Comparison of ENCODE assay signal across 8 mouse cellular contexts in the genomic region with DNA sequence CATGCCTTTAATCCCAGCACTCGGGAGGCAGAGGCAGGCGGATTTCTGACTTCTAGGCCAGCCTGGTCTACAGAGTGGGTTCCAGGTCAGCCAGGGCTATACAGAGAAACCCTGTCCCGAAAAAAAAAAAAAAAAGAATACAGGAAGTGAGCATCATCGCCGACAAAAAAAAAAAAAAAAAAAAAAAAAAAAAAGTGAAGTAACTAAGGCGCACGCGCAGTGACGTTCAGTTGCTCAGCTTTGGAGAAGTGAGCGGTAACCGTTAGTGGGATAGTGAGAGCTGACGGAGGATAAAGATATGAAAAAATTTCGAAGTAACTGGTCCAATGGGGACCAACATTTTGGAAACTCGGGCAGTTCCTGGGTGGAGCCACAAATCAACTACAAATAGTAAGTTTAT. TPM values are rescaled to one million over a fixed set of nuclear protein-coding genes. Genes with fewer than 3 reads are reported as not detected.
A peak's percentile ranks its signal among the peaks of the same experiment; 100 is the strongest.
DNase-seq lines count a peak whose midpoint lies in the region; ATAC-seq and TF ChIP-seq lines count a peak whose summit lies in the region.

Nxt2 (plus strand) TSS at position 229 of the 400 bp plus-strand sequence.

- H3K4me1 ChIP-seq in kidney, postnatal 0 days (replicated peaks; ENCODE audit: insufficient read depth, low read length): no peaks in the 10 kb centered on the region
- H3K4me1 ChIP-seq in hindbrain, embryonic 13.5 days (replicated peaks): no peaks in the 10 kb centered on the region
- H3K4me1 ChIP-seq in liver, embryonic 16.5 days (ENCODE audit: control insufficient read depth, low read depth, low read length): no peaks in the 10 kb centered on the region

- no peak within 1 kb of the TSS for H3K27ac ChIP-seq in kidney, postnatal 0 days
- no peak within 1 kb of the TSS for H3K27ac ChIP-seq in hindbrain, embryonic 13.5 days
- H3K27ac ChIP-seq in liver, embryonic 16.5 days (ENCODE audit: low read length): 0 out of 2 replicates have a peak within 1 kb of the TSS, but pooled peaks have one; percentile 41

- no peak within 1 kb of the TSS for H3K9ac ChIP-seq in kidney, postnatal 0 days (ENCODE audit: low read depth, low read length)
- H3K9ac ChIP-seq in hindbrain, embryonic 13.5 days: no peak within 1 kb of the TSS
- peak within 1 kb of the TSS; percentile 38 for H3K9ac ChIP-seq in liver, embryonic 16.5 days (ENCODE audit: low read depth, low read length)

- peak within 1 kb of the TSS; percentile 51; the same call in 1 of the 2 replicates for H3K4me3 ChIP-seq in kidney, postnatal 0 days (replicated peaks; ENCODE audit: low read depth, low read length)
- H3K4me3 ChIP-seq in hindbrain, embryonic 13.5 days: peak within 1 kb of the TSS; percentile 46
- H3K4me3 ChIP-seq in liver, embryonic 16.5 days (ENCODE audit: low read depth, low read length): peak within 1 kb of the TSS; percentile 69

- no peak for ATAC-seq in kidney, postnatal 0 days (replicated peaks; ENCODE audit: low FRiP score, low read depth)
- no peak for ATAC-seq in hindbrain, embryonic 13.5 days (ENCODE audit: low FRiP score)
- no peak for ATAC-seq in liver, embryonic 16.5 days (ENCODE audit: low read depth)

- no peaks in the 10 kb centered on the region for H3K27me3 ChIP-seq in kidney, postnatal 0 days (ENCODE audit: insufficient read depth, low read length)
- no peaks in the 10 kb centered on the region for H3K27me3 ChIP-seq in hindbrain, embryonic 13.5 days
- H3K27me3 ChIP-seq in liver, embryonic 16.5 days (ENCODE audit: control insufficient read depth, insufficient read depth, low read depth, low read length): no peaks in the 10 kb centered on the region

- 89% methylated on average over 14 of the region's 14 CpGs for WGBS in kidney, postnatal 0 days
- 88% methylated on average over 11 of the region's 14 CpGs for WGBS in hindbrain, embryonic 13.5 days
- WGBS in liver, embryonic 16.5 days (ENCODE audit: insufficient replicate concordance): 76% methylated on average over 14 of the region's 14 CpGs

- no peak for TF ChIP-seq CTCF in kidney, postnatal 0 days (IDR thresholded peaks at IDR 0.05; ENCODE audit: low read depth)

- H3K4me2 ChIP-seq in kidney, postnatal 0 days (ENCODE audit: low read length): peak within 1 kb of the TSS; percentile 49
- H3K4me2 ChIP-seq in hindbrain, embryonic 13.5 days: peak within 1 kb of the TSS; percentile 52
- peak within 1 kb of the TSS; percentile 68 for H3K4me2 ChIP-seq in liver, embryonic 16.5 days (ENCODE audit: low read depth, low read length)

- no peaks in the 10 kb centered on the region for H3K36me3 ChIP-seq in kidney, postnatal 0 days (ENCODE audit: insufficient read depth, low read length)
- no peaks in the 10 kb centered on the region for H3K36me3 ChIP-seq in hindbrain, embryonic 13.5 days
- no peaks in the 10 kb centered on the region for H3K36me3 ChIP-seq in liver, embryonic 16.5 days (ENCODE audit: control insufficient read depth, insufficient read depth)

- no peaks in the 10 kb centered on the region for H3K9me3 ChIP-seq in kidney, postnatal 0 days (replicated peaks; ENCODE audit: low read length)
- no peaks in the 10 kb centered on the region for H3K9me3 ChIP-seq in hindbrain, embryonic 13.5 days
- H3K9me3 ChIP-seq in liver, embryonic 16.5 days (replicated peaks; ENCODE audit: control insufficient read depth, low read length): no peaks in the 10 kb centered on the region

- DNase-seq in kidney, postnatal 0 days (ENCODE audit: low spot score): no peak
- no peak for DNase-seq in kidney, adult 11 months
- DNase-seq in adrenal gland, postnatal 36 days: no peak
- no peak for DNase-seq in cerebellum, postnatal 14 days
- no peak for DNase-seq in right cerebral cortex, postnatal 36 days (ENCODE audit: low spot score in 2 of 2)
- no peak for DNase-seq in right cerebral cortex, adult 18-20 months

RNA-seq across cellular contexts. Expression of gene Nxt2, which starts in this region (rescaled TPM):
- polyA plus RNA-seq in kidney, postnatal 0 days (2015; fragmentation: Nextera tagmentation; extraction: Ambion mirVana): 29.9 and 32.6 TPM in 2 replicates
- total RNA-seq in adrenal gland, postnatal 36 days (2021): 10 to 100 TPM; 12.5 to 18.6 TPM
- polyA plus RNA-seq in hindbrain, embryonic 13.5 days (2015; fragmentation: Nextera tagmentation; extraction: Ambion mirVana): 13.0 and 14.7 TPM in 2 replicates
- 7.7 and 9.1 TPM in 2 replicates for polyA plus RNA-seq in liver, embryonic 16.5 days (2015; fragmentation: Nextera tagmentation; extraction: Ambion mirVana)
